Mouse (Mus musculus): Measurements from ENCODE around the gene Retn. TPM values are rescaled to one million over a fixed set of nuclear protein-coding genes. Genes with fewer than 3 reads are reported as not detected.
A peak's percentile ranks its signal among the peaks of the same experiment; 100 is the strongest.

Retn gene
- total RNA-seq, 1 experiment from 2014 or later: not detected

DNA sequence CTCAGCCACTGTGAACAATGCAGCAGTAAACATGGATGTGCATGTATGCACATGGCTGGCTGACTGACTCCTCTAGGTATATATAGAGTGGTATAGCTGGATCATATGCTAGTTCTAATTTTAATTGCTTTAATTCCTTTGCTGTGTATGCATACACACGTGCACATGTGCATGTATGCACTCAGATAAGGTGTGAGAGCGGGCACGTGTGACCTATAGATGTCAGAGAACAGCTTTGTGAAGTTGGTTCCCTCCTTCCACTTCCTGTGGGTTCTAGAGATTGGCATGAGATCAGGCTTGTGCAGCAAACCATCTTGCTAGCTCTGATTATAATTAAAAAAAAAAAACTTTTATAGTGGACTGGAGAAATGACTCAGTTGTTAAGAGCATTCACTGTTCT lies 2.7 kb upstream of the Retn start:
- no peak for ATAC-seq (replicated peaks in 1 of 2; ENCODE audit: insufficient read depth in 1 of 2, low FRiP score in 2 of 2, low TSS enrichment in 1 of 2, low read depth in 1 of 2, poor library complexity in 2 of 2, severe bottlenecking in 2 of 2)

DNA sequence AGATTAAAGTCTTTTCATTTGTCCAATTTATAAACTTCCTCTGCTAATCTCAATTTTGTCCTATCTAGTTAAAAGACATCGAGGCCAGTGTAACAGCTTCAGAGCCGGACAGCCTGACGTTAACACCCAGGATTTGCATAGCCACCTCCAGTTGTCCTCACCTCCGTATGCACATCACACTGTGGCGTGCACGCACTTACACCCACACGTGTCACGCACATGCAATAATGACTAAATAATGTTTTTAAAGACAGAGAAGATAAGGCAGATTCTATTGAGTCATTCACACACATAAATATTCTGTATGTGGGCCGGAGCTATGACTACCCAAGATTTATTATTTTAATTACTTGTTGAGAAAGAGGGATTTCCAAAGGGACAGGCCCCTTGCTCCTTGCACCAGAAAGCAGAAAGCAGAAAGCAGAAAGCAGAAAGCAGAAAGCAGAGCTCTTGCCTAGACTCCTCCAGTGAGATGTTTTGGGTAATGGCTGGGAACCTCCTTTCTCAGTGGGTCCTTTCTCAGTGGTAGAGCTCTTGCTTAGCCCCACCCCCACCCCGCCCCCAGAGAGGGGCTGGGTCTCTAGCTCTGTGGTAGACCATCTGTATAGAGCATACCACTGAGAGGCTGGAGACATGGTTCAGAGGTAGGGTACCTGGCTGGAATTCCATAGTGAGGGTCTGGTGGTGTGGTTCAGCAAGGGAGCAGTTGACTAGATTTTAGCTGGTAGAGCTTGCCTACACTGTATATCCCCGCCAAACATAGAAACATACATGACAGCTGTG lies 653 bp upstream of the Retn start:
- no peak for ATAC-seq (replicated peaks in 1 of 2; ENCODE audit: insufficient read depth in 1 of 2, low FRiP score in 2 of 2, low TSS enrichment in 1 of 2, low read depth in 1 of 2, poor library complexity in 2 of 2, severe bottlenecking in 2 of 2)

DNA sequence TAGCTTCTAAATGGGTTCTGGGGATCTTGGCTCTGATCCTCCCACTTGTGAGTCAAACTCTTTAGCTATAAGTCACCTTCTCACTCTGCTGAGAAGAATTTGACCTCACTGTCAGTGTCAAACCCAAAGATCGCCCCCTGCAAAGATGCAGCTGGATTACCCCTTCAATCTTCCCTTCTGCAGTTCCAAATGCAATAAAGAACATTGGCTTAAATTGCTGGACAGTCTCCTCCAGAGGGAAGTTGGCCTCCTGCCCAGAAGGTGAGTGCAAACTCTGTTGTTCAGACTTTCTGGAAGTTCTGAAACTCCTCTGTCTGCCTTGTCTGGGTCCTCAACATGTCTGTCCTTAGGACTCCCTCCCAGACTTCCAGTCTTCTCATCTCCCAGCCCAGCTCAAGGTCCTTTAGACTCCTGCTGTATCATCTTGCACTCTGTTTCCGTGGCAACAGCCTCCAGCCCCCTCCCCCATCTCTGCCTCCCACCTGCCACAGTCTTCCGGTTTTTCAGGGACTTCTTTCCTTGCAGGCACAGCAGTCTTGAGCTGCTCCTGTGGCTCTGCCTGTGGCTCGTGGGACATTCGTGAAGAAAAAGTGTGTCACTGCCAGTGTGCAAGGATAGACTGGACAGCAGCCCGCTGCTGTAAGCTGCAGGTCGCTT lies 1.3 kb downstream of the Retn start:
- peak; percentile 20 to 23; a peak in 3 of 4 replicates for ATAC-seq (replicated peaks in 1 of 2; ENCODE audit: insufficient read depth in 1 of 2, low FRiP score in 2 of 2, low TSS enrichment in 1 of 2, low read depth in 1 of 2, poor library complexity in 2 of 2, severe bottlenecking in 2 of 2)

DNA sequence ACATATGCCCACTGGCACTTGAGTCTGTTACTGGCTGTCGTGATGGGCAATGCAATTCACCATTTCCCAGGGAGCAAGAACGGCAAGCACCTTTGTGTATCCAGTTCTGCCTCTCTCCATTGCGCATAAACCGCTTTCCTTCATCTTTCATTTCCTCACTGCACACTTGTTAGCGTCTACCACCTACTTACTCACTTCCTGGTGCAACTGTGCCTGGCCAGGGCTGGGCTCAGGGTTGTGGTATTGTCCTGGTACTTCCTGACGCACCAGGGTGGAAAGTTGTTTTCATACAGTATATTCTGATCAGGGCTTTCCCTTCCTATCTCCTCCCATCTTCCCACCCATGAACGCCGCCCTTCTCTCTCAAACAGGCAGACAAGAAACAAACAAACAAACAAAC lies 5.3 kb downstream of the Retn start:
- ATAC-seq (replicated peaks in 1 of 2; ENCODE audit: insufficient read depth in 1 of 2, low FRiP score in 2 of 2, low TSS enrichment in 1 of 2, low read depth in 1 of 2, poor library complexity in 2 of 2, severe bottlenecking in 2 of 2): peak; percentile 42 to 52; a peak in 3 of 4 replicates

DNA sequence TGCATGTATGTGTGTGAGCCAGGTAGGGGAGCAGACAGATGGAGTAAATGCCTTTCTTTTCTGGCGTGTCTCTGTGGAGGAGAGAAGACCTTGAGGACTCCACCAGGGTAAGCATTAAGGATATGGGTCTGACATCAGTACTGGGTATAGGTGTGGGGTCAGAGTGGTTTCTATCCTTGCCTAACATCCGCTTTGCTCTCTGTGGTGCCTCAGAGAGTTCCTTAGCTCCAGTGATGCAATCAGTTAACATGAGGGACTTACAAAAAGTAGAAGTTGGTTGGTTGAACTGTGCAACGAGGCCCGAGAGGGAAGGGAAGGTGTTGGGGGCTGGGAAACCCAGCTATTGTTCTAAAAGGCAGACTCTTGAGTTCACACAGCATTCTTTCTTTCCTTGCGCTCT lies 8.8 kb downstream of the Retn start:
- ATAC-seq (replicated peaks in 1 of 2; ENCODE audit: insufficient read depth in 1 of 2, low FRiP score in 2 of 2, low TSS enrichment in 1 of 2, low read depth in 1 of 2, poor library complexity in 2 of 2, severe bottlenecking in 2 of 2): peak; percentile 78 to 90

DNA sequence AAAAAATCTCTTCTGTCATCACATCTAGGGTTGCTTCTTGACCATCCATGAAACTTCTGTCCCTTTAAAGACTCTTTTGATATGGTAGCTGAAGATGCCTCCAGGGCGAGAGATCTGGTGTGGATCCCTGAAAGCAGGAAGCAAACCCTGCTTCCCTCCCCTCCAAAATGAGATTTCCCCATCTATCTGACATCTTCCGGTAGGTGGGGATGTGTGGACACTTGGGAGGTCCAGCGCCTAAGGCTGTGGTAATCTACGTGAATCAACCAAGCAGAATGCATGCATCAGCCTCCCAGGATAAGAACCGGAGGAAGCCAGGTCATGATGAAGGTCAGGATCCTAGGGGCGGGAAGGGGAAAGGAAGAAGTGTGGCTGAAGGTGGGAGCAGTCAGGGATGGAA lies 9.9 kb downstream of the Retn start, which contains the start of gene Mcemp1:
Gene Mcemp1, plus strand, starts transcription at position 248 of the 400 bp plus-strand sequence.
- ATAC-seq (replicated peaks in 1 of 2; ENCODE audit: insufficient read depth in 1 of 2, low FRiP score in 2 of 2, low TSS enrichment in 1 of 2, low read depth in 1 of 2, poor library complexity in 2 of 2, severe bottlenecking in 2 of 2): peak in 1 of 2 experiments; percentile 29; a peak in 1 of 4 replicates

- peak in 1 of 2 experiments; percentile 39; a peak in 1 of 4 replicates for ATAC-seq (replicated peaks in 1 of 2; ENCODE audit: insufficient read depth in 1 of 2, low FRiP score in 2 of 2, low TSS enrichment in 1 of 2, low read depth in 1 of 2, poor library complexity in 2 of 2, severe bottlenecking in 2 of 2)
Measured at GRCm38 (mm10) chr8:3670388-3670787, 14.8 kb downstream of the Retn start.

GRCm38 (mm10) chr8:3671980-3672491 lies 16.5 kb downstream of the Retn start, which contains the start of gene Fcor:
Gene Fcor (minus strand): TSS chr8:3672362.
- peak; percentile 68 to 74 for ATAC-seq (replicated peaks in 1 of 2; ENCODE audit: insufficient read depth in 1 of 2, low FRiP score in 2 of 2, low TSS enrichment in 1 of 2, low read depth in 1 of 2, poor library complexity in 2 of 2, severe bottlenecking in 2 of 2)

- no peak for ATAC-seq (replicated peaks in 1 of 2; ENCODE audit: insufficient read depth in 1 of 2, low FRiP score in 2 of 2, low TSS enrichment in 1 of 2, low read depth in 1 of 2, poor library complexity in 2 of 2, severe bottlenecking in 2 of 2)
Measured at GRCm38 (mm10) chr8:3674671-3675070, 19.1 kb downstream of the Retn start.

DNA sequence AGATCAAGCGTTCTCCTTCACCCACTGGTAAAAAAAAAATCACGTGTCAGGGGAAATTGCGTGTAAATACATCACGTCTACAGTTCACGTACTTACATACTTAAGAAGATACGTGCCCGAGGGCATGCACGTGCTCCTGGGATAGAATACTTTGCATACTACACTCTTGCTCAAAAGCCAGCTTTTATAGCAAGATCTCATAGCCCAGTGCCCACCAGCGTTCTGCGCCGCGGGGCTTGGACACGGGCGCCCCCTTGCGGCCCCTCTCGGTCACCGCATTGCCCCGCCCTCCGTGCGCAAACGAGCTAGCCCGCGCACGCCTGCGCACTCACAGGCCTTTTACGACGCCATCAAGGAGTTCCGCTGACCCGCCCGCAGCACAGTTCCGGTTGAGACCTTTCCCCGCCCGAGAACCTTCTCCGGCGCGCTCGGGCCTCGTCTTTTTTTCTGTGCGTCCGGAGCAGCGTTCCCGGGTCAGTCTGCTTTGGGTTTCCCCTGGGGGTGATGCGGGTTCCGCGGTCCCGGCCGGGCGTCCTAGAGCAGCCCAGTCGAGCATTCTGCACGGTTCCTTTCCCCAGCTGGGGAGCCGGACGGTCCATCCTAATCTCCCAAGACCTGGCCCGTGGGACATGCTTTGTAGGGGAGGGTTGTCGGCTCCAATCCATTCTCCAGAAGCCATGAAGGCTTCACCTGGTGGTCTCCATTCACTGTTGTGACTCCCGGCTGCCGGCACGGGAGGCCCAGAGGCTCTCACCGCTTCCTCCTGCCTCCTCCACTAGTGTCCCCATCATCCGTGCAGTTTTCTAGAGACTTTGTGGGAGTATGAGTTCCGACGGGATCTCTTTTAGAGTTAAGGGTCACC lies 20.8 kb downstream of the Retn start, which contains the start of gene Trappc5:
Gene Trappc5, plus strand, starts transcription at position 169 of the 862 bp plus-strand sequence.
- ATAC-seq (replicated peaks in 1 of 2; ENCODE audit: insufficient read depth in 1 of 2, low FRiP score in 2 of 2, low TSS enrichment in 1 of 2, low read depth in 1 of 2, poor library complexity in 2 of 2, severe bottlenecking in 2 of 2): peak; percentile 63 to 74

DNA sequence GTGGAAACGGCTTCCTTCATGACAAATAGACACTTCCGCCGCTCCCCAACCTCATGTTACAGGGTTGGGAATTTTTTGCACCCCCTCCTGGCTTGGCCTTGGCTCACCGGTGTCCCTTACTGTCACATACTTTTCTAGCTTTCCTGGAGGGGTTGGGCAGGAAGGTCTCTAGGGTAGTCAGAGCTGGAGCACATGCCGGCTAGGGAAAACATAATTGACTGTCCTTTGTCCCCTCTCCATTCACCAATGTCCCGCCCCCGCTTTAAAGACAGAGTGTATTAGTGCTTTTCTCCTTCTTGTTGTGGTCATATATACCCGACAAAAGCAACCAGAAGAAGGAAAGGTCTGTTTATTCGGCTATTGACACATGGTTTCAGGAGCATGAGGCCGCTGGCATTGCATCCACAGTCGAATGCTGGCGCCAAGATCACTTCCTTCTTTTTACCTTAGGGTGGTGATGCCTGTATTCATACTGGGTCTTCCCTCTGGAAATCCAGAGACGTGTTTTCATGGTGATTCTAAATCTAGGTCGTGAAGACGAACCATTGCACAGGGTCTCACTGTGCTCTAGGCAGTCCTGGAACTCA lies 21.5 kb downstream of the Retn start:
- ATAC-seq (replicated peaks in 1 of 2; ENCODE audit: insufficient read depth in 1 of 2, low FRiP score in 2 of 2, low TSS enrichment in 1 of 2, low read depth in 1 of 2, poor library complexity in 2 of 2, severe bottlenecking in 2 of 2): peak; percentile 21 to 58; a peak in 3 of 4 replicates

- ATAC-seq (replicated peaks in 1 of 2; ENCODE audit: insufficient read depth in 1 of 2, low FRiP score in 2 of 2, low TSS enrichment in 1 of 2, low read depth in 1 of 2, poor library complexity in 2 of 2, severe bottlenecking in 2 of 2): no peak
Measured at GRCm38 (mm10) chr8:3678831-3679230, 23.3 kb downstream of the Retn start.

DNA sequence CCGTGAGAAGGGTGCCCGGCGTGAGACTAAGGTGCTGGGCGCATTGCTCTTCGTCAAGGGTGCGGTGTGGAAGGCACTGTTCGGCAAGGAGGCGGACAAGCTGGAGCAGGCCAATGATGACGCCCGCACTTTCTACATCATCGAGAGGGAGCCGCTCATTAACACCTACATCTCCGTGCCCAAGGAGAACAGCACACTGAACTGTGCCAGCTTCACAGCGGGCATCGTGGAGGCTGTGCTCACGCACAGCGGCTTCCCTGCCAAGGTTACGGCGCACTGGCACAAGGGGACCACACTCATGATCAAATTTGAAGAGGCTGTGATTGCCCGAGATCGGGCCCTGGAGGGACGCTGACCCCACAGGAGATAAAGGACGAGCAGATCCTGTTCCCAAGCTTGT lies 23.7 kb downstream of the Retn start:
- no peak for ATAC-seq (replicated peaks in 1 of 2; ENCODE audit: insufficient read depth in 1 of 2, low FRiP score in 2 of 2, low TSS enrichment in 1 of 2, low read depth in 1 of 2, poor library complexity in 2 of 2, severe bottlenecking in 2 of 2)

DNA sequence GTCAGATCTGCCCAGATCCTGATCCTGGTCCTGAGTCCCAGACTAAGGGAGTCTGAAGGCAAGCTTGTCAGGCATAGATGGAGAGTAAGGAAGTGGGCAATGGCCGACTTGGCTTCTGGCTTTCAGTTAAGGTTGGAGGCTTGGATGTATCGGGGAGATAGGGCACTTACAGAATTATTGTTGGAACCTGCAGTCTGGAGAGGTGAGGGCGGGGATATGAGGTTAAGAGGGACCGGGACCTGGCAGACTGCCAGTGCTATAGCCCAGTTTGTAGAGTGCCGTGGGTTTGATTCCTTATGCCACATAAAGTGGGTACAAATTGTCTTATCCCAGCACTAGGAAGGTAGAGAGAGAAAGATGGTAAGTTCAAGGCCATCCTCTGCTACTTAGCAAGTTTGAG lies 24.1 kb downstream of the Retn start:
- no peak for ATAC-seq (replicated peaks in 1 of 2; ENCODE audit: insufficient read depth in 1 of 2, low FRiP score in 2 of 2, low TSS enrichment in 1 of 2, low read depth in 1 of 2, poor library complexity in 2 of 2, severe bottlenecking in 2 of 2)

GRCm38 (mm10) chr8:3682435-3682834 lies 26.9 kb downstream of the Retn start:
- ATAC-seq (replicated peaks in 1 of 2; ENCODE audit: insufficient read depth in 1 of 2, low FRiP score in 2 of 2, low TSS enrichment in 1 of 2, low read depth in 1 of 2, poor library complexity in 2 of 2, severe bottlenecking in 2 of 2): no peak

DNA sequence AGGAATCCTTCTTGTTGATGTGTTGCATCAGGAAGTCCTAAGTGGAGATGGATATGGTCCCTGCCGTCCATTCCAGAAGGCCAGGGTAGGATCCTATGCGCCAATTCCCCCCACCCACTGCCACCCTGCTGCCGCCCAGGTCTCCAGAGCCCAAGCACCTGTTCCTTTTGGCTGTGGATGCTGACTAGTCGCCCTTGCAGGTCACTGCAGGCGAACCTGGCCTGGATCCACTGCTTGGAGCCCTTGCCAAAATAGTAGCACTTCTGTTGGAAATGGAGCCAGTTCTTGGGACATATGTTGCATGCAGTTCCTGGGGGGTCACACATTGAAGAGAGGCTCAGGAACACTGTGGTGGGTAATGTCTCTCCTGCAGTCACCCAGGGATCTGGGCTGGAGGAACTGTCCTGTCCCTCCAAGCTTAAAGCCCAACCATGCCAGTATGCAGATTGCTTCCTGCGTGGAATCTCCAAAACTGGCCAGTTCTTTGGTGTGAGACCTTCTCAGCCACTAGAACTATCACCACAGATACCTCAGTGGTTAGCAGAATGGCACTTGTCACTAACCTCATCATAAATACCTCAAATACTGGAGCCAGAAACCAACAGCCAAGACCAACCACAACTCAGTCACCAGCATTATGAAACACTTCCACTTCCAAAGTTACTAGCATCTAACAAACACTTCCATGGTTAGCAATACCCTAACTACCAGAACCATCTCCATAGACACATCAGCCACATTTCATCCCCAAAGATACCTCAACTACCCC lies 28.0 kb downstream of the Retn start:
- ATAC-seq (replicated peaks in 1 of 2; ENCODE audit: insufficient read depth in 1 of 2, low FRiP score in 2 of 2, low TSS enrichment in 1 of 2, low read depth in 1 of 2, poor library complexity in 2 of 2, severe bottlenecking in 2 of 2): no peak; a peak in 2 of 4 replicates

Measured in hematopoietic stem cell, adult 5-6 weeks (primary cell).